Mouse (Mus musculus): Measurements from ENCODE around the gene Samsn1. TPM values are rescaled to one million over a fixed set of nuclear protein-coding genes. Genes with fewer than 3 reads are reported as not detected.

Samsn1 gene
- polyA plus RNA-seq, 1 experiment from 2014 or later = 4.5 TPM

DNA sequence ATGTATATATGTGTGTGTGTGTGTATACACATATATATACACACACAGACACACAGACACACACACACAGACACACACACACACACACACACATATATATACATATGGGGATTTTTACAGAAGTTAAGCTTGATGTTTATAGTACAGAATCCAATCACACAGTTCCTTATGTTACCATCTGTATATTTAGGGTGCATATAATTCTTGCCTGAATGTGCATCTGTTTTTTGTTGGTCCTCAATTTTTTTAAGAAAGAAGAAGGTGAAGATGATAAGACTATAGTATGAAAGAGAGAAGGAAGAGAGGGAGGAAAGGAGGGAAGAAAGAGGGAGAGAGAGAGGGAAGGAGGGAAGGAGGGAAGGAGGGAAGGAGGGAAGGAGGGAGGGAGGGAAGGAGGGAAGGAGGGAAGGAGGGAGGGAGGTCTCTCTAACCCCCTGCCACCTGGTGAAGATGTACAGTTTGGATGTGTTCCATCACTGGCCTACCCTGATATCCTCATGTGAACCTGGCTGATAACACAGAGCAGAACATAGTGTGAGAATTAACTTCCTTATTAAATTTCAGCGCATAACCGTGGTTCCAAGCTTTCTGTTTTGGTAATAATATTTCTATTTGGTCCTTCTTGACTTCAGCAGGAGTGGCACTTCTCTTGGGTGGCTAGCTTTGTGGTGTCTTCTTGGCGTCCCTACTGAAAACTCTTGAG is 19.1 kb downstream of the Samsn1 start:
- ATAC-seq (ENCODE audit: low read depth) (no peak), DNase-seq (ENCODE audit: low spot score) (no peak)
- WGBS = 88% methylated on average over 3 of the region's 3 CpGs
- no peak overlapping the region for H3K4me2 ChIP-seq (ENCODE audit: low read depth, low read length)
- no peaks in the 10 kb centered on the region for H3K36me3 ChIP-seq (ENCODE audit: control insufficient read depth, insufficient read depth, low read length)
- no peaks in the 10 kb centered on the region for H3K4me1 ChIP-seq (ENCODE audit: control insufficient read depth, insufficient read depth, low read length)
- H3K9ac ChIP-seq (ENCODE audit: low read depth, low read length) = no peak overlapping the region
- no peak overlapping the region for H3K27ac ChIP-seq (replicated peaks; ENCODE audit: low read depth, low read length)
- no peaks in the 10 kb centered on the region for H3K27me3 ChIP-seq (replicated peaks; ENCODE audit: control insufficient read depth, insufficient read depth, low read length)
- H3K9me3 ChIP-seq (ENCODE audit: control insufficient read depth, low read length) = no peaks in the 10 kb centered on the region
- no peak overlapping the region for H3K4me3 ChIP-seq (ENCODE audit: low read depth, low read length)

DNA sequence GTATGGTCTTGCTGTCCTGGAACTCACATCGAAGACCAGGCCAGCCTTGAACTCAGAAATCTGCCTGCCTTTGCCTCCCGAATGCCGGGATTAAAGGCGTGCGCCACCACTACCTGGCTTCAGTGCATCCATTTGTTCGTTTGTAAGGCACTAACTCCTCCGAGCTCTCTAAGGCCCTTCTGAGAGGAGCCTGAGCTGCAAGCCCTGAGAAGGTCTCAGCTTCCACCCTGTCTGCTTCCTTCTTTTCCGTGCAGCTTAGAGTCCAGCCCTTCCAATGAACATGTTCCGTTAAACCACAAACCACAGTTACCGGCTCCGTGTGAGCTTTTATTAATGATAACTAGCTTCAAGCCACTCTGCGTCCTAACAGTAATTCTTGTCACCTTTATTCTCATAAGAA is 19.8 kb downstream of the Samsn1 start:
- peak; percentile 18 for DNase-seq (ENCODE audit: low spot score)
- no peak overlapping the region for H3K9ac ChIP-seq (ENCODE audit: low read depth, low read length)
- no peaks in the 10 kb centered on the region for H3K4me1 ChIP-seq (ENCODE audit: control insufficient read depth, insufficient read depth, low read length)
- H3K4me2 ChIP-seq (ENCODE audit: low read depth, low read length) = no peak overlapping the region
- no peak for ATAC-seq (ENCODE audit: low read depth)
- WGBS = 84% methylated on average over 12 of the region's 12 CpGs
- H3K9me3 ChIP-seq (ENCODE audit: control insufficient read depth, low read length) = no peaks in the 10 kb centered on the region
- H3K27me3 ChIP-seq (replicated peaks; ENCODE audit: control insufficient read depth, insufficient read depth, low read length) = no peaks in the 10 kb centered on the region
- H3K4me3 ChIP-seq (ENCODE audit: low read depth, low read length) = no peak overlapping the region
- no peaks in the 10 kb centered on the region for H3K36me3 ChIP-seq (ENCODE audit: control insufficient read depth, insufficient read depth, low read length)
- no peak overlapping the region for H3K27ac ChIP-seq (replicated peaks; ENCODE audit: low read depth, low read length)

DNA sequence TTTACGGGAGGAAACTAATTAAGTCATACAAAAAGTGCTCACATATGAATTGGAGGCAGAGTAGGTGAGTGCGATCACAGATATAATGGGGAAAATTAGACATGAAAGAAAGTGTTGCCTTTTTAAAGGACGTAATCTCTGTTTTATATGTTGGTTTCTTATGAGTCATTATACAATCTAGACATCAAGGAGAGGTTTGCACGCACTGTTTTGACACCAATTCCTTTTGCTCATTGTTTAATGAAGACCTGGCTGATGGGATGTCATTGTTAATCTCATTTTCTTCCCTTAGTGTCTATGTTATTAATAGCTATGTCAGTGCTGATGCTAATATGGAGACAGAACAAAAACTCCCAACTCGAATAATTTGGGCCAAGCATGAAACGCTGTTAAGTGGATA is 20.3 kb downstream of the Samsn1 start:
- no peak for ATAC-seq (ENCODE audit: low read depth)
- Histone ChIP-seq H3K4me2 (ENCODE audit: low read depth, low read length) (no peak overlapping the region), H3K4me3 (ENCODE audit: low read depth, low read length) (no peak overlapping the region), H3K9me3 (ENCODE audit: control insufficient read depth, low read length) (no peaks in the 10 kb centered on the region), H3K27me3 (replicated peaks; ENCODE audit: control insufficient read depth, insufficient read depth, low read length) (no peaks in the 10 kb centered on the region), H3K27ac (replicated peaks; ENCODE audit: low read depth, low read length) (no peak overlapping the region), H3K4me1 (ENCODE audit: control insufficient read depth, insufficient read depth, low read length) (no peaks in the 10 kb centered on the region), H3K36me3 (ENCODE audit: control insufficient read depth, insufficient read depth, low read length) (no peaks in the 10 kb centered on the region), H3K9ac (ENCODE audit: low read depth, low read length) (no peak overlapping the region)
- DNase-seq (ENCODE audit: low spot score) = no peak
- 80% methylated on average over 6 of the region's 6 CpGs for WGBS

DNA sequence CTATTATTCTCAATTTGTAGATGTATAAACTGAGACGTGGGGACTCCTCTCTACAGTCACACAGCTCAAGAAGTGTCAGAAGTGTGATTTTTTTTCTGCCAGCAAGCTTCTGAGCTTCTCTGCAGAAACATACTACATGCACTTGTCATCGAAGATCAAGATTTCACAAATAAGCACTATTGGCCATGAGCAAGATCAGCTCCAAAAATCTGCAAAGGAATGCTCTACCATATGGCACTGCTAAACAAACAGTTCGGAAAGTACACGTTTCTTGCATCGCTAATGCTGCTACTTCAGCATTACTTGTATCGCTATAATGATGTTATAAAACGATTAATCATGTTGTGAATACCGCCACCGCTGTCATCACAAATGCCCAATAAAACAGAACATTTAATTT is 22.0 kb downstream of the Samsn1 start:
- 86% methylated on average over 9 of the region's 9 CpGs for WGBS
- H3K27ac ChIP-seq (replicated peaks; ENCODE audit: low read depth, low read length) = no peak overlapping the region
- DNase-seq (ENCODE audit: low spot score) (no peak), ATAC-seq (ENCODE audit: low read depth) (no peak)
- no peaks in the 10 kb centered on the region for H3K27me3 ChIP-seq (replicated peaks; ENCODE audit: control insufficient read depth, insufficient read depth, low read length)
- H3K4me3 ChIP-seq (ENCODE audit: low read depth, low read length) = no peak overlapping the region
- no peak overlapping the region for H3K9ac ChIP-seq (ENCODE audit: low read depth, low read length)
- H3K9me3 ChIP-seq (ENCODE audit: control insufficient read depth, low read length) = no peaks in the 10 kb centered on the region
- no peaks in the 10 kb centered on the region for H3K4me1 ChIP-seq (ENCODE audit: control insufficient read depth, insufficient read depth, low read length)
- H3K36me3 ChIP-seq (ENCODE audit: control insufficient read depth, insufficient read depth, low read length) = no peaks in the 10 kb centered on the region
- no peak overlapping the region for H3K4me2 ChIP-seq (ENCODE audit: low read depth, low read length)

DNA sequence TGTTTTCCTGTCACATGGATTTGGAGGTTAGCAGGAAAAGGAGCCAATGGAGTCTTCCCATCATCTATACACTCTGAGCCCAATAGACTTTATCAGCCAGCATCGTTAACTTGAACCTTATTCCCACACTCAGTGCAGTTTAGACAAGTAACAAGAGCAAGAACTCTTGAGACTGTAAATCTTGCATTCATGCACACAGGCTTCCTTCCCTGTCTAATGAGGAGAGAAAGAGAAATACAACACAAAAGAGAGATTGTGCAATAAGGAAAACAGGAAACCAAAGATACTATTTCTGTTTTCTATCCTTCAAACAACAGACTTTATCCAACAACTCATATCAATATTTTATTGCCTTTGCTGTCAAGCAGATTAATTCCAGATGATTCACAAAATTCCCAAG is 31.9 kb downstream of the Samsn1 start:
- Histone ChIP-seq H3K4me2 (ENCODE audit: low read depth, low read length) (no peak overlapping the region), H3K9me3 (ENCODE audit: control insufficient read depth, low read length) (no peaks in the 10 kb centered on the region), H3K4me1 (ENCODE audit: control insufficient read depth, insufficient read depth, low read length) (no peaks in the 10 kb centered on the region), H3K27me3 (replicated peaks; ENCODE audit: control insufficient read depth, insufficient read depth, low read length) (no peaks in the 10 kb centered on the region), H3K27ac (replicated peaks; ENCODE audit: low read depth, low read length) (no peak overlapping the region), H3K4me3 (ENCODE audit: low read depth, low read length) (no peak overlapping the region), H3K9ac (ENCODE audit: low read depth, low read length) (no peak overlapping the region), H3K36me3 (ENCODE audit: control insufficient read depth, insufficient read depth, low read length) (no peaks in the 10 kb centered on the region)
- WGBS = 80% methylated on average over 1 of the region's 1 CpGs
- DNase-seq (ENCODE audit: low spot score) (no peak), ATAC-seq (ENCODE audit: low read depth) (no peak)

DNA sequence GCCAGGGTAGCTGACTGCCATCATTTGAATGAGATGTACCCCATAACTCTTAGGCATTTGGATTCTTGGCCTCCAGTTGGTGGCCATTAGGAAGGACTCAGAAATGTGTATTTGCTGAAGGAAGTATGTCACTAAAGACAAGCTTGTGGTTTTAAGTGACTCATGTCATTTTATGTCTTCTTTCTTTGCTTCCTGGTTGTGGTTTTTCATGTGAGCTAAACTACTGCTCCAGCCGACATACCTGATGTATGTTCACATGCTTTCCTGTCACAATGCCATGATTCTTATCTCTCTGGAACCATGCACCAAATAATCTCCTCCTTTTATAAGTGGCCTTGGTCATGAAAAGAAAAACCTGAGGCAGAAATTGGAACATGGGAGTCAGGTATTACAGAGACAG is 38.2 kb downstream of the Samsn1 start:
- Histone ChIP-seq H3K4me2 (ENCODE audit: low read depth, low read length) (no peak overlapping the region), H3K9ac (ENCODE audit: low read depth, low read length) (no peak overlapping the region), H3K36me3 (ENCODE audit: control insufficient read depth, insufficient read depth, low read length) (no peaks in the 10 kb centered on the region), H3K4me3 (ENCODE audit: low read depth, low read length) (no peak overlapping the region), H3K27ac (replicated peaks; ENCODE audit: low read depth, low read length) (no peak overlapping the region), H3K27me3 (replicated peaks; ENCODE audit: control insufficient read depth, insufficient read depth, low read length) (no peaks in the 10 kb centered on the region), H3K9me3 (ENCODE audit: control insufficient read depth, low read length) (peaks cover 13% of the 10 kb centered on the region), H3K4me1 (ENCODE audit: control insufficient read depth, insufficient read depth, low read length) (no peaks in the 10 kb centered on the region)
- 85% methylated on average over 1 of the region's 1 CpGs for WGBS
- no peak for DNase-seq (ENCODE audit: low spot score)
- ATAC-seq (ENCODE audit: low read depth) = no peak

DNA sequence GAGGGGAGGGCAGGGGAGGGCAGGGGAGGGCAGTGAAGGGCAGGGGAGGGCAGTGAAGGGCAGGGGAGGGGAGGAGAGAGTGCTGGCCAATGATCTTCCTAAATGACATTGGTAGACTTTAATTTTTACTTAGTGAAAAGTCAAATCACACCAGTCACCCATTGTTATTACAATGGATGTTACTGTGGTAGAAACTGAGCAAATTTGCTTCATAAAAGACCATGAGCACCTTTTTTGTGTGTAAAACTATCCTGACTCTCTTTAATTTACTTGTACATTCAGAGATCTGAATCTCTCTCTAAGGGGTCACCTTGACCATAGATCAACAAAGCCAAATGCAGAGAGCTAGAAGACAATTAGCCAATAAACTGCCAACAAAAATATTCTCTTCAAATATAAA is 42.7 kb downstream of the Samsn1 start:
- H3K4me2 ChIP-seq (ENCODE audit: low read depth, low read length) = no peak overlapping the region
- no peak overlapping the region for H3K27ac ChIP-seq (replicated peaks; ENCODE audit: low read depth, low read length)
- H3K36me3 ChIP-seq (ENCODE audit: control insufficient read depth, insufficient read depth, low read length) = no peaks in the 10 kb centered on the region
- ATAC-seq (ENCODE audit: low read depth) = no peak
- no peak overlapping the region for H3K4me3 ChIP-seq (ENCODE audit: low read depth, low read length)
- H3K9ac ChIP-seq (ENCODE audit: low read depth, low read length) = no peak overlapping the region
- H3K4me1 ChIP-seq (ENCODE audit: control insufficient read depth, insufficient read depth, low read length) = no peaks in the 10 kb centered on the region
- H3K27me3 ChIP-seq (replicated peaks; ENCODE audit: control insufficient read depth, insufficient read depth, low read length) = no peaks in the 10 kb centered on the region
- H3K9me3 ChIP-seq (ENCODE audit: control insufficient read depth, low read length) = peaks cover 8% of the 10 kb centered on the region
- DNase-seq (ENCODE audit: low spot score) = no peak

DNA sequence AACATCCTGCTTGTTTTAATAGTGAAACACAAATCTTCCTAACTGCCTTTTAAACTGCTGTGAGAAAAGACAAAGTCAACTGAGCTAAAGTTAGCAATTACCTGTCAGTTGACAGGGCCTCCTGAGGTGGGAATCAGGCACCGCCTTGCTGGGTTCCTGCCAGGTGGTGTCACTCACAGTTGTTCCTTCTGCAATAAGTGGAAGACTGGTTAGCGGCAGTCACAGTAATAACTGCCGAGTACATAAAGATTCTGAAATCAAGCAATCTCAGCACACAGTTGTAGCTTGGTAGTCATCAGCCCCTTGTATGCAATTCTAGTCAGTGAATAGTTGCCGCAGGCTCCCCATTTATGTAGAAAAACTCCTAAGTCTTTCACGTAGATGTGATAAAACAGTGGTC is 44.3 kb downstream of the Samsn1 start:
- WGBS = 75% methylated on average over 5 of the region's 5 CpGs

DNA sequence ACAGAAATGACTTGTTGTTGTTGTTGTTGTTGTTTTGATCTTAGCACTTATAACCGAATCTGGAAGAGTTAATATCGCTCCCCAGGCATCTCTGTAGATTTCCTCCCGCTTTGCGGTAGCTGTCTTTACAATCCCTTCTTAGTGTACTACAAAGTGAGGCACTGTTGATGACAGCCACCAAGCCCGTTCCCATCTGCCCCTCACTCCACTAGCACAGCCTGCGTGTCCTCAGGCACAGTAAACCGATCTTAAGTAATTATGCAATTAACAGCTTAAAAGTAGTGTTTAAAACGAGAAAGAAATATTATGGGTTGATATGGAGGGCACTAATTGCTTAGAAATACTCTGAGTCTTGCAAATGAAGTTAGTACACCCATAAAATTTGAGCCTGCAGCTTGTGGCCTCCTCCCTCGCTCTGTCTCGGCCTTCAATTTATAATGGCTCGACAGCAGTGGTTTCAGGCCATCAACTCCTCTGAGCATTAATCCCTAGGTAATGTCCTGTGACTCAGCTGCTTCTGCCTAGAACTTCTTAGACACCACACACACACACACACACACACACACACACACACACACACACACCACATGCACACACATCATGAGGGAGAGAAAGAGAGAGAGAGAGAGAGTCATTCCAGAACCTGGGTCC is 46.3 kb downstream of the Samsn1 start:
- DNase-seq (ENCODE audit: low spot score) = no peak
- no peaks in the 10 kb centered on the region for H3K9me3 ChIP-seq (ENCODE audit: control insufficient read depth, low read length)
- 57% methylated on average over 11 of the region's 11 CpGs for WGBS

More for the DNA sequence above, 44.3 kb downstream of the Samsn1 start:
- Histone ChIP-seq H3K27ac (replicated peaks; ENCODE audit: low read depth, low read length) (no peak overlapping the region), H3K27me3 (replicated peaks; ENCODE audit: control insufficient read depth, insufficient read depth, low read length) (no peaks in the 10 kb centered on the region), H3K4me1 (ENCODE audit: control insufficient read depth, insufficient read depth, low read length) (no peaks in the 10 kb centered on the region), H3K9ac (ENCODE audit: low read depth, low read length) (no peak overlapping the region), H3K9me3 (ENCODE audit: control insufficient read depth, low read length) (no peaks in the 10 kb centered on the region), H3K4me2 (ENCODE audit: low read depth, low read length) (no peak overlapping the region), H3K36me3 (ENCODE audit: control insufficient read depth, insufficient read depth, low read length) (no peaks in the 10 kb centered on the region), H3K4me3 (ENCODE audit: low read depth, low read length) (no peak overlapping the region)
- no peak for DNase-seq (ENCODE audit: low spot score)
- no peak for ATAC-seq (ENCODE audit: low read depth)

More for the DNA sequence above, 46.3 kb downstream of the Samsn1 start:
- H3K4me2 ChIP-seq (ENCODE audit: low read depth, low read length) = no peak overlapping the region
- no peaks in the 10 kb centered on the region for H3K36me3 ChIP-seq (ENCODE audit: control insufficient read depth, insufficient read depth, low read length)
- H3K9ac ChIP-seq (ENCODE audit: low read depth, low read length) = no peak overlapping the region
- H3K27me3 ChIP-seq (replicated peaks; ENCODE audit: control insufficient read depth, insufficient read depth, low read length) = no peaks in the 10 kb centered on the region
- no peak for ATAC-seq (ENCODE audit: low read depth)
- no peak overlapping the region for H3K4me3 ChIP-seq (ENCODE audit: low read depth, low read length)
- H3K27ac ChIP-seq (replicated peaks; ENCODE audit: low read depth, low read length) = no peak overlapping the region
- H3K4me1 ChIP-seq (ENCODE audit: control insufficient read depth, insufficient read depth, low read length) = no peaks in the 10 kb centered on the region

All from embryonic facial prominence, embryonic 14.5 days (tissue).